Mouse (Mus musculus) midbrain, embryonic 16.5 days (tissue): ENCODE results near the gene Ifrd2. TPM values are rescaled to one million over a fixed set of nuclear protein-coding genes. Genes with fewer than 3 reads are reported as not detected.

ENCODE experiments used
- ATAC-seq: fragments of 200-750 bp; cut with Nextera tagmentation; 2 replicates; pipeline ENCODE4 v1.8.0; 2017; ENCODE audit warnings: moderate TSS enrichment
- H3K27ac ChIP-seq: fragments of 300-500 bp; sonication (generic); 2 replicates; pipeline ENCODE4 v1.5.1; 2014; ENCODE audit warnings: mild to moderate bottlenecking, low read length, mixed read lengths
- H3K27me3 ChIP-seq: fragments of 300-500 bp; sonication (generic); 2 replicates; pipeline ENCODE4 v1.6.1; 2014; ENCODE audit warnings: low read depth, low read length, mixed read lengths; ENCODE audit not compliant: control insufficient read depth, insufficient read depth
- H3K36me3 ChIP-seq: fragments of 300-500 bp; sonication (generic); 2 replicates; pipeline ENCODE4 v1.6.1; 2014; ENCODE audit warnings: mild to moderate bottlenecking, low read length, moderate library complexity, mixed read lengths; ENCODE audit not compliant: control insufficient read depth, insufficient read depth
- H3K4me1 ChIP-seq: fragments of 300-500 bp; sonication (generic); 2 replicates; pipeline ENCODE4 v1.6.1; 2014; ENCODE audit warnings: mild to moderate bottlenecking, low read length, mixed read lengths; ENCODE audit not compliant: control insufficient read depth, insufficient read depth
- H3K4me2 ChIP-seq: fragments of 300-500 bp; sonication (generic); 2 replicates; pipeline ENCODE4 v1.6.1; 2014; ENCODE audit warnings: mild to moderate bottlenecking, low read length, mixed read lengths
- H3K4me3 ChIP-seq: fragments of 300-500 bp; sonication (generic); 2 replicates; pipeline ENCODE4 v1.5.1; 2014; ENCODE audit warnings: low read depth, mild to moderate bottlenecking, low read length, moderate library complexity, mixed read lengths
- H3K9ac ChIP-seq: fragments of 300-500 bp; sonication (generic); 2 replicates; pipeline ENCODE4 v1.6.1; 2014; ENCODE audit warnings: low read depth, low read length, mixed read lengths
- H3K9me3 ChIP-seq: fragments of 300-500 bp; sonication (generic); replicated peaks from 2 replicates; pipeline ENCODE4 v1.6.1; 2014; ENCODE audit warnings: mild to moderate bottlenecking, low read length, mixed read lengths; ENCODE audit not compliant: control insufficient read depth, poor library complexity, severe bottlenecking
- WGBS: fragments of 180-500 bp; shearing (Covaris S2); extraction: QIAGEN DNeasy Blood & Tissue Kit; methylation state at CpG from one replicate; pipeline ENCODE4 v1.1.7; 2014; 5-methylcytosine and 5-hydroxymethylcytosine counted together
- polyA plus RNA-seq: library from polyadenylated mRNA; unstranded; fragments of >200 nt; fragmentation: Nextera tagmentation; extraction: Ambion mirVana; gene quantifications from 2 replicates; pipeline ENCODE4 v1.2.1, GENCODE M21; 2015

Gene Ifrd2
- polyA plus RNA-seq, 1 experiment from 2014 or later: 14.6 TPM

GRCm38 (mm10) chr9:107576357-107577107 lies 10.9 kb upstream of the Ifrd2 start, which contains the start of gene Hyal1:
TSS of gene Hyal1 (plus strand) at chr9:107576927.
- H3K36me3 ChIP-seq: peaks cover 13% of the 10 kb centered on the region; the same call in 1 of the 2 replicates
- no peak for ATAC-seq
- H3K4me2 ChIP-seq: peak within 1 kb of the TSS; percentile 29
- H3K4me3 ChIP-seq: peak within 1 kb of the TSS; percentile 10; the same call in 1 of the 2 replicates
- H3K4me1 ChIP-seq: peaks cover 17% of the 10 kb centered on the region
- peak within 1 kb of the TSS; percentile 35; the same call in 1 of the 2 replicates for H3K27ac ChIP-seq
- no peak within 1 kb of the TSS; the same call in 1 of the 2 replicates for H3K9ac ChIP-seq
- no peaks in the 10 kb centered on the region for H3K27me3 ChIP-seq
- no peaks in the 10 kb centered on the region for H3K9me3 ChIP-seq
- 30% methylated on average over 16 of the region's 16 CpGs for WGBS

GRCm38 (mm10) chr9:107577871-107578270 lies 9.6 kb upstream of the Ifrd2 start:
- H3K27ac ChIP-seq: no peak overlapping the region
- H3K9me3 ChIP-seq: no peaks in the 10 kb centered on the region
- no peak overlapping the region for H3K4me2 ChIP-seq
- H3K4me1 ChIP-seq: peaks cover 18% of the 10 kb centered on the region
- no peak for ATAC-seq
- H3K4me3 ChIP-seq: no peak overlapping the region
- H3K9ac ChIP-seq: no peak overlapping the region
- H3K36me3 ChIP-seq: peaks cover 6% of the 10 kb centered on the region; the same call in 1 of the 2 replicates
- 94% methylated on average over 10 of the region's 10 CpGs for WGBS
- H3K27me3 ChIP-seq: no peaks in the 10 kb centered on the region

- no peak within 1 kb of the TSS for H3K4me3 ChIP-seq
- H3K4me1 ChIP-seq: peaks cover 18% of the 10 kb centered on the region
- H3K9ac ChIP-seq: no peak within 1 kb of the TSS
- H3K36me3 ChIP-seq: peaks cover 8% of the 10 kb centered on the region; the same call in 1 of the 2 replicates
- H3K27ac ChIP-seq: no peak within 1 kb of the TSS
- no peaks in the 10 kb centered on the region for H3K27me3 ChIP-seq
- ATAC-seq: no peak
- H3K4me2 ChIP-seq: no peak within 1 kb of the TSS
- 83% methylated on average over 3 of the region's 3 CpGs for WGBS
- no peaks in the 10 kb centered on the region for H3K9me3 ChIP-seq
Observed at GRCm38 (mm10) chr9:107578587-107578986, 8.9 kb upstream of the Ifrd2 start, which contains the start of gene Naa80. TSS of gene Naa80 (plus strand) at chr9:107578887.

GRCm38 (mm10) chr9:107579023-107579900 lies 8.2 kb upstream of the Ifrd2 start:
- Histone ChIP-seq H3K9ac (no peak overlapping the region), H3K36me3 (0 out of 2 replicates have a peak, but pooled peaks cover 6% of the 10 kb centered on the region), H3K27ac (no peak overlapping the region), H3K4me3 (no peak overlapping the region), H3K9me3 (no peaks in the 10 kb centered on the region), H3K27me3 (no peaks in the 10 kb centered on the region), H3K4me1 (peaks cover 18% of the 10 kb centered on the region), H3K4me2 (no peak overlapping the region)
- WGBS: 96% methylated on average over 14 of the region's 14 CpGs
- ATAC-seq: no peak

- H3K9ac ChIP-seq: peak within 1 kb of the TSS; percentile 75
- H3K4me3 ChIP-seq: peak within 1 kb of the TSS; percentile 47
- H3K4me2 ChIP-seq: peak within 1 kb of the TSS; percentile 97
- H3K36me3 ChIP-seq: 0 out of 2 replicates have a peak, but pooled peaks cover 4% of the 10 kb centered on the region
- H3K27ac ChIP-seq: peak within 1 kb of the TSS; percentile 84
- no peaks in the 10 kb centered on the region for H3K27me3 ChIP-seq
- H3K9me3 ChIP-seq: no peaks in the 10 kb centered on the region
- under 1% methylated on average over 32 of the region's 32 CpGs for WGBS
- peak; percentile 79 for ATAC-seq
- H3K4me1 ChIP-seq: peaks cover 18% of the 10 kb centered on the region
Observed at GRCm38 (mm10) chr9:107580501-107581317, 6.7 kb upstream of the Ifrd2 start, which contains the start of gene Hyal3. TSS of gene Hyal3 (plus strand) at chr9:107580818.

GRCm38 (mm10) chr9:107581584-107581983 lies 5.9 kb upstream of the Ifrd2 start:
- Histone ChIP-seq H3K9me3 (no peaks in the 10 kb centered on the region), H3K4me2 (peak overlapping the region; percentile 97), H3K4me1 (peaks cover 18% of the 10 kb centered on the region), H3K9ac (peak overlapping the region; percentile 75), H3K4me3 (peak overlapping the region; percentile 47), H3K27ac (no peak overlapping the region), H3K36me3 (0 out of 2 replicates have a peak, but pooled peaks cover 4% of the 10 kb centered on the region), H3K27me3 (no peaks in the 10 kb centered on the region)
- no peak for ATAC-seq
- 76% methylated on average over 4 of the region's 4 CpGs for WGBS

- no peaks in the 10 kb centered on the region for H3K27me3 ChIP-seq
- no peak overlapping the region for H3K4me2 ChIP-seq
- WGBS: 89% methylated on average over 7 of the region's 7 CpGs
Observed at GRCm38 (mm10) chr9:107582509-107583062, 4.9 kb upstream of the Ifrd2 start.

GRCm38 (mm10) chr9:107583174-107583573 lies 4.3 kb upstream of the Ifrd2 start:
- Histone ChIP-seq H3K27me3 (no peaks in the 10 kb centered on the region), H3K36me3 (0 out of 2 replicates have a peak, but pooled peaks cover 4% of the 10 kb centered on the region), H3K4me1 (peaks cover 23% of the 10 kb centered on the region), H3K27ac (no peak overlapping the region), H3K9me3 (no peaks in the 10 kb centered on the region), H3K4me3 (no peak overlapping the region), H3K4me2 (no peak overlapping the region), H3K9ac (no peak overlapping the region)
- 92% methylated on average over 14 of the region's 14 CpGs for WGBS
- ATAC-seq: no peak

More at GRCm38 (mm10) chr9:107582509-107583062, 4.9 kb upstream of the Ifrd2 start:
- Histone ChIP-seq H3K9me3 (no peaks in the 10 kb centered on the region), H3K27ac (no peak overlapping the region), H3K4me3 (no peak overlapping the region), H3K36me3 (0 out of 2 replicates have a peak, but pooled peaks cover 4% of the 10 kb centered on the region), H3K4me1 (peaks cover 20% of the 10 kb centered on the region), H3K9ac (no peak overlapping the region)
- no peak for ATAC-seq
